Mouse (Mus musculus) testis, postnatal 14 days (tissue): ENCODE results near the gene Srcap.

ENCODE experiments used
- DNase-seq: peaks from one replicate; pipeline ENCODE4 v3.0.0; 2021; ENCODE audit warnings: low spot score

The Srcap gene

GRCm38 (mm10) chr7:127573503-127574008, 61.8 kb downstream of the Srcap start:
- peak; percentile 43 for DNase-seq

- DNase-seq: no peak
Observed at GRCm38 (mm10) chr7:127574115-127574514, 62.3 kb downstream of the Srcap start.

GRCm38 (mm10) chr7:127583260-127583659, 71.5 kb downstream of the Srcap start:
- no peak for DNase-seq

- no peak for DNase-seq
Observed at GRCm38 (mm10) chr7:127585031-127585430, 73.2 kb downstream of the Srcap start.

- no peak for DNase-seq
Observed at GRCm38 (mm10) chr7:127586149-127586548, 74.4 kb downstream of the Srcap start.

GRCm38 (mm10) chr7:127587196-127587595, 75.4 kb downstream of the Srcap start:
- no peak for DNase-seq

- peak; percentile 96 for DNase-seq
Observed at GRCm38 (mm10) chr7:127588011-127588871, 76.5 kb downstream of the Srcap start, which contains the start of the genes Ccdc189 and Rnf40. TSS of gene Ccdc189 (minus strand) at chr7:127588595. TSS of gene Rnf40 (plus strand) at chr7:127588767.

- DNase-seq: no peak
Observed at GRCm38 (mm10) chr7:127588901-127589300, 77.1 kb downstream of the Srcap start.

- no peak for DNase-seq
Observed at GRCm38 (mm10) chr7:127589637-127590036, 77.9 kb downstream of the Srcap start.

GRCm38 (mm10) chr7:127591108-127591507, 79.3 kb downstream of the Srcap start:
- DNase-seq: no peak

GRCm38 (mm10) chr7:127592575-127592974, 80.8 kb downstream of the Srcap start:
- DNase-seq: no peak

GRCm38 (mm10) chr7:127596747-127597146, 85.0 kb downstream of the Srcap start:
- no peak for DNase-seq

- DNase-seq: no peak
Observed at GRCm38 (mm10) chr7:127600612-127601011, 88.8 kb downstream of the Srcap start.

- no peak for DNase-seq
Observed at GRCm38 (mm10) chr7:127601735-127602134, 90.0 kb downstream of the Srcap start.

GRCm38 (mm10) chr7:127602903-127603302, 91.1 kb downstream of the Srcap start:
- DNase-seq: no peak

- no peak for DNase-seq
Observed at GRCm38 (mm10) chr7:127604256-127604655, 92.5 kb downstream of the Srcap start.

- DNase-seq: no peak
Observed at GRCm38 (mm10) chr7:127607150-127607549, 95.4 kb downstream of the Srcap start.
